Mouse (Mus musculus) CH12.LX (cell line): ENCODE data around the gene Ciapin1. TPM values are rescaled to one million over a fixed set of nuclear protein-coding genes. Genes with fewer than 3 reads are reported as not detected.

Source experiments
- DNase-seq: peaks from one replicate; pipeline ENCODE4 v3.0.0-alpha.2; 2013; ENCODE audit errors: extremely low read depth
- H3K27ac ChIP-seq: 2 replicates; pipeline ENCODE4 v1.5.1; 2012; ENCODE audit warnings: low read depth, mild to moderate bottlenecking, control low read depth, moderate library complexity; ENCODE audit not compliant: insufficient read depth
- H3K27me3 ChIP-seq: replicated peaks from 2 replicates; pipeline ENCODE3; 2012; ENCODE audit warnings: inconsistent platforms
- H3K36me3 ChIP-seq, 2 experiments: replicated peaks in 1 of 2; 2 replicates each; pipeline versions ENCODE3 to v1.6.1; 2012; ENCODE audit warnings: inconsistent platforms in 1 of 2, low read length in 1 of 2, mild to moderate bottlenecking in 1 of 2, mixed read lengths in 1 of 2, moderate library complexity in 1 of 2; ENCODE audit not compliant: control insufficient read depth in 1 of 2, insufficient read depth in 1 of 2
- H3K4me1 ChIP-seq, 2 experiments: 2 replicates each; pipeline ENCODE4 v1.6.1; 2012; ENCODE audit warnings: inconsistent platforms in 1 of 2, moderate library complexity in 1 of 2; ENCODE audit not compliant: insufficient read depth in 2 of 2, control insufficient read depth in 1 of 2
- H3K4me2 ChIP-seq: 2 replicates; pipeline ENCODE4 v1.6.1; 2012; ENCODE audit warnings: low read depth, mild to moderate bottlenecking, control low read depth; ENCODE audit not compliant: poor library complexity, insufficient read depth, severe bottlenecking
- H3K4me3 ChIP-seq, 3 experiments: fragments of 150-350 bp in 1 of 3; sonication (generic) in 1 of 3; replicated peaks in 1 of 3; 2 replicates each; pipeline versions ENCODE3 to v1.5.1; 2011 to 2012; ENCODE audit warnings: low read depth in 2 of 3, low read length in 2 of 3, mild to moderate bottlenecking in 2 of 3, moderate library complexity in 2 of 3, control low read depth in 1 of 3, improper control_type of control experiment in 1 of 3, inconsistent platforms in 1 of 3, mixed read lengths in 1 of 3; ENCODE audit not compliant: poor library complexity in 1 of 3
- H3K79me2 ChIP-seq: replicated peaks from 2 replicates; pipeline ENCODE4 v1.6.1; 2012; ENCODE audit warnings: mild to moderate bottlenecking, moderate library complexity; ENCODE audit not compliant: control insufficient read depth, poor library complexity, insufficient read depth, severe bottlenecking; ENCODE audit errors: extremely low read depth
- H3K9ac ChIP-seq: 2 replicates; pipeline ENCODE4 v1.6.1; 2012; ENCODE audit warnings: low read depth, mild to moderate bottlenecking, control low read depth, moderate library complexity; ENCODE audit not compliant: insufficient read depth
- H3K9me3 ChIP-seq: replicated peaks from 2 replicates; pipeline ENCODE3; 2012; ENCODE audit warnings: low read length, inconsistent platforms, mixed read lengths
- CHD1 ChIP-seq: IDR thresholded peaks from 2 replicates; pipeline ENCODE4 v1.6.1; 2012; ENCODE audit warnings: low read depth, low read length, improper control_type of control experiment, inconsistent platforms
- ELF1 ChIP-seq: IDR thresholded peaks from 2 replicates; pipeline ENCODE4 v1.6.1; 2014; ENCODE audit warnings: low read depth, mild to moderate bottlenecking, inconsistent platforms, low read length, improper control_type of control experiment
- EP300 ChIP-seq: IDR thresholded peaks from 2 replicates; pipeline ENCODE4 v1.6.1; 2011; ENCODE audit warnings: low read length, improper control_type of control experiment
- ETS1 ChIP-seq: conservative IDR thresholded peaks from 2 replicates; pipeline ENCODE4 v1.6.1; 2012; ENCODE audit warnings: low read depth, mild to moderate bottlenecking, inconsistent platforms, low read length, improper control_type of control experiment, moderate library complexity
- GABPA ChIP-seq: IDR thresholded peaks from 2 replicates; pipeline ENCODE4 v1.6.1; 2012; ENCODE audit warnings: low read depth, low read length, improper control_type of control experiment, inconsistent platforms; ENCODE audit not compliant: insufficient replicate concordance
- JUN ChIP-seq: IDR thresholded peaks from 2 replicates; pipeline ENCODE4 v1.6.1; 2011; ENCODE audit warnings: low read depth, mild to moderate bottlenecking, low read length, improper control_type of control experiment, moderate library complexity; ENCODE audit not compliant: insufficient read depth
- JUND ChIP-seq: conservative IDR thresholded peaks from 2 replicates; pipeline ENCODE4 v1.6.1; 2011; ENCODE audit warnings: low read depth, low read length, improper control_type of control experiment
- KAT2A ChIP-seq: IDR thresholded peaks from 2 replicates; pipeline ENCODE4 v1.6.1; 2012; ENCODE audit warnings: low read length, improper control_type of control experiment, inconsistent platforms; ENCODE audit not compliant: insufficient replicate concordance
- MAX ChIP-seq: IDR thresholded peaks from 2 replicates; pipeline ENCODE4 v1.6.1; 2011; ENCODE audit warnings: low read length, improper control_type of control experiment
- MAZ ChIP-seq: IDR thresholded peaks from 2 replicates; pipeline ENCODE4 v1.6.1; 2012; ENCODE audit warnings: low read depth, mild to moderate bottlenecking, inconsistent platforms, low read length, improper control_type of control experiment, moderate library complexity
- MYC ChIP-seq: IDR thresholded peaks from 2 replicates; pipeline ENCODE4 v1.6.1; 2011; ENCODE audit warnings: low read depth, mild to moderate bottlenecking, improper control_type of control experiment, low read length
- PAX5 ChIP-seq: IDR thresholded peaks from 2 replicates; pipeline ENCODE4 v1.6.1; 2012; ENCODE audit warnings: low read length, inconsistent platforms, mixed read lengths
- POLR2A ChIP-seq: IDR thresholded peaks from 2 replicates; pipeline ENCODE4 v1.6.1; 2011; ENCODE audit warnings: low read depth, mild to moderate bottlenecking, improper control_type of control experiment, low read length
- POLR2AphosphoS2 ChIP-seq: IDR thresholded peaks from 2 replicates; pipeline ENCODE4 v1.6.1; 2011; ENCODE audit warnings: low read depth, low read length, improper control_type of control experiment
- RCOR1 ChIP-seq: conservative IDR thresholded peaks from 2 replicates; pipeline ENCODE4 v1.6.1; 2012; ENCODE audit warnings: low read depth, mild to moderate bottlenecking, inconsistent platforms, low read length, improper control_type of control experiment
- SIN3A ChIP-seq: IDR thresholded peaks from 2 replicates; pipeline ENCODE4 v1.6.1; 2012; ENCODE audit warnings: low read length, improper control_type of control experiment, inconsistent platforms
- TBP ChIP-seq: conservative IDR thresholded peaks from 2 replicates; pipeline ENCODE4 v1.6.1; 2011; ENCODE audit warnings: low read depth, low read length, improper control_type of control experiment
- USF1 ChIP-seq: IDR thresholded peaks from 2 replicates; pipeline ENCODE4 v1.6.1; 2014; ENCODE audit warnings: low read depth, mild to moderate bottlenecking, inconsistent platforms, low read length, improper control_type of control experiment
- ZKSCAN1 ChIP-seq: IDR thresholded peaks from 2 replicates; pipeline ENCODE4 v1.6.1; 2012; ENCODE audit warnings: low read depth, inconsistent platforms, low read length, improper control_type of control experiment, borderline replicate concordance
- dilution Hi-C: fragments of 300-500 bp; cut with MboI; formaldehyde crosslinking; loops from 2 replicates; pipeline ENCODE4 v1.14.3; 2020; ENCODE audit warnings: low sequenced_read_pairs; ENCODE audit not compliant: extremely low pct_unique_long_range_greater_than_20kb, extremely low pct_ligation_motif_present
- in situ Hi-C: fragments of 300-500 bp; cut with MboI; formaldehyde crosslinking; loops from 3 replicates; pipeline ENCODE4 v1.14.3; 2019; ENCODE audit warnings: low sequenced_read_pairs, low pct_ligation_motif_present, low pct_unique_long_range_greater_than_20kb, mixed read lengths
- polyA plus RNA-seq: library from polyadenylated mRNA; unstranded; fragments of >175 nt; gene quantifications from 2 replicates; pipeline ENCODE4 v1.2.1, GENCODE M21; 2012; ENCODE audit warnings: low read depth; ENCODE audit not compliant: insufficient read length
- total RNA-seq, 2 experiments: library from RNA; depleted of rRNA; stranded (reverse); fragments of 300-350 nt in 1 of 2; fragments of >200 nt in 1 of 2; gene quantifications; 2 replicates each; pipeline ENCODE4 v1.2.3; 2012 to 2014

Gene Ciapin1
- total and polyA plus RNA-seq, 3 experiments, result 83.1 to 139 (median 97.1) TPM

DNA sequence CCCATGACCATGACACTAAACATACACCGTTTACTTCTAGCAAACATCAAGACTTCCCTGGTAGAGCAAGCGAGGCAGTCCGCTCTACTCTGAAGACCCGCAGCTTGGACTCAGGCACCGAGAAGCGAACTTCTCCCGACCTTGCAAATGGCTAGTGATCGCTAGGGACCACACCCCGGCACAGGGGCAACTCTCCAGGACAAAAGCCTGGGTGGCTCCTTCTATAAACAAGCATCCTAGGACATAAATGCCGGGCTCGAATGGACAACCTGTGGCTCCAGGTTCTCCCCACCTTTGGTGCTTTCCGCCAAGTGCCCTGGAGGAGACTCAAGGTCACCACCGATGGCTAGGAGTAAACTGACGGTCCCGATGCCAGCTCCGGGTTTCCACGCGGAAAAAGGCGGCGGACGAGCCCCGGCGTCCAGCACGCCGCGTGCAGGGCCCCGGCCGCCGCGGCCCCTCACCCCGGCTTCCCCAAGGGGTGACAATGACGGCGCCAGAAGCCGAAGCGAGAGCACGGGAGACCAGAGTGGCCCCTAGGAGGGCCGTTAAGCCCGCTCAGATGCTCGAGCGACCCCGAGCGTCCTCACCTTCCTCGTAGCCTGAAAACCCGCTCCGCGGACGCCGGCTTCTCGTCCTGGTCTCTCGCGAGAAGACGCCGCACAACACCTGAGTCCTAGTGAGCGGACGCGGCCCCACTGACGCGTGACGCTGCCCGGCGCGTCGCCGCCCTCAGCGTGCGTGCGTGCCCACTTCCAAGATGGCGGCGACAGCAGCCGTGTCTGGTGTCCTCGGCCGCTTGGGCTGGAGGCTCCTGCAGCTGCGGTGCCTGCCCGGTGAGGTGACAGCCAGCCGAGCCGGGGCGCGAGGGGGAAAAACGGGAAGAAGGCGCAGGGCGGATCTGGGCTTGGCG is at the start of gene Ciapin1, which contains the start of gene Coq9 (continued):
- no peak; the same call in 1 of the 2 replicates for TF ChIP-seq TBP

DNA sequence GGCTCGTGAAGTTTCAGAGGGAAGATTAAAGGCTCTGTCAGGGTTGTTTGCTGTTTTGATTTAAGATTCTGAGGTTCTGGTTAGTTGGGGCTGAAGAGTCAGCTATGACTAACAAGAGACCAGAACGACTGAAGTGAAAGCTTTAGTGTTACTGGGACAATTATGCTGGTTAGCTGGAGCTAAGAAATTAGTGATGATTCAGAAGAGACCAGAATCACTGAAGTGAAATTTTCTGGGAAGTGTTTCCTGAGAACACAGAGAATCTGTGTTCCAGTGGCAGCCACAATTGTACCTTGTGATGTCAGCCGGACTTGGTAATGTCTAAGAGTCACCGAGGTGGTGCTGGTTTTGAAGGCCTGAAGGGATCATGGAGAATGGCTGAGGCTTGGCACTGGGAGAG is 42.6 kb upstream of the Ciapin1 start:
- dilution Hi-C loops, result no loop called here
- Histone ChIP-seq H3K27me3 (peaks cover 3% of the 10 kb centered on the region), H3K4me3 (no peak overlapping the region), H3K9me3 (no peaks in the 10 kb centered on the region), H3K79me2 (no peaks in the 10 kb centered on the region), H3K27ac (no peak overlapping the region), H3K9ac (no peak overlapping the region), H3K4me1 (peaks cover 8 to 22% of the 10 kb centered on the region in 2 experiments; a peak in 2 of 4 replicates), H3K36me3 (no peaks in the 10 kb centered on the region), H3K4me2 (no peak overlapping the region)
- no peak for TF ChIP-seq RCOR1
- no peak for TF ChIP-seq SIN3A
- TF ChIP-seq ETS1, result no peak
- no peak for TF ChIP-seq POLR2AphosphoS2
- no peak for TF ChIP-seq PAX5
- no peak for TF ChIP-seq USF1
- no peak for TF ChIP-seq KAT2A
- TF ChIP-seq JUND, result no peak
- TF ChIP-seq MAX, result no peak
- no peak for TF ChIP-seq ELF1
- TF ChIP-seq MAZ, result no peak
- no peak for TF ChIP-seq ZKSCAN1
- in situ Hi-C loops, result no loop called here
- no peak for DNase-seq

GRCm38 (mm10) chr8:94876820-94877219 is 38.7 kb upstream of the Ciapin1 start:
- H3K9me3 ChIP-seq, result no peaks in the 10 kb centered on the region
- H3K36me3 ChIP-seq, result no peaks in the 10 kb centered on the region
- H3K27ac ChIP-seq, result no peak overlapping the region
- H3K9ac ChIP-seq, result no peak overlapping the region
- peaks cover 8 to 36% of the 10 kb centered on the region in 2 experiments; a peak in 2 of 4 replicates for H3K4me1 ChIP-seq
- TF ChIP-seq EP300 (no peak), GABPA (no peak), POLR2A (no peak), POLR2AphosphoS2 (no peak), JUN (no peak), MAX (no peak), MAZ (no peak), MYC (no peak), RCOR1 (no peak), CHD1 (no peak)
- in situ Hi-C loops, result no loop called here
- DNase-seq, result no peak
- no peak overlapping the region for H3K4me2 ChIP-seq
- no peaks in the 10 kb centered on the region for H3K79me2 ChIP-seq
- H3K4me3 ChIP-seq, result no peak overlapping the region
- peaks cover 17% of the 10 kb centered on the region for H3K27me3 ChIP-seq
- dilution Hi-C loops, result no loop called here
